Mouse (Mus musculus) small intestine, adult 2 months (tissue): ENCODE data around the gene Pi16.

Experiments used
- CTCF ChIP-seq: fragments of 200-500 bp; IDR thresholded peaks from 2 replicates; pipeline ENCODE4 v1.5.1; 2012; ENCODE audit warnings: low read depth, mild to moderate bottlenecking, control low read depth, inconsistent platforms, low read length, moderate library complexity, mixed read lengths; ENCODE audit not compliant: insufficient replicate concordance, insufficient read length; ENCODE audit errors: extremely low read depth
- POLR2A ChIP-seq: fragments of 200-500 bp; IDR thresholded peaks from 2 replicates; pipeline ENCODE4 v1.6.1; 2012; ENCODE audit warnings: low read depth, mild to moderate bottlenecking, control low read depth, inconsistent platforms, low read length, moderate library complexity

DNA sequence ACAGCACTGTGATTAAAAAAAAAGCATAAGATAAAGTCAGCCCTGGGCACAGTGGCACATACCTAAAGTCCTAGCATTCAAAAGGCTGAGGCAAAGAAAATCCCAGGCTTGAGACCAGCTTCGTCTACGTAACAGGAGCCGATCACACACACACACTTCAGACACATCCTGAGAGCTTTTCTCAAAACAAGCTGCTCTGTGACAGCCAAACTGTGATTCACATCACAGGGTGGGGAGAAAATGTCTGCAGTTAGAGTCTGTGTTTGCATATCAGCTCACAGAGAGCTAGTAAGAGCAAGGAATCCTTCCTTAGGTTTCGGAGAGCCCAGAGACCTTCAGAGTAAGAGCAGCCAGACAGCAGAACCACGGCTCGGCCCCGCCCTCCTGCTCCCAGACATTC lies 16.6 kb upstream of the Pi16 start:
- TF ChIP-seq CTCF (no peak), POLR2A (no peak)
